In genomic region chr5:124446301-124446881, GRCm38 (mm10) we compare ENCODE assay signal across 8 mouse cellular contexts. TPM values are rescaled to one million over a fixed set of nuclear protein-coding genes. Genes with fewer than 3 reads are reported as not detected.
DNase-seq lines count a peak whose midpoint lies in the region; ATAC-seq and TF ChIP-seq lines count a peak whose summit lies in the region.

No protein-coding gene starts in this region.

- intact Hi-C loops in gastrocnemius, adult 2 months (cut with DNase I) = no loop called here

- H3K27ac ChIP-seq in gastrocnemius, adult 2 months = peak overlapping the region; percentile 93
- no peak overlapping the region; the same call in 1 of the 2 replicates for H3K27ac ChIP-seq in hindbrain, embryonic 16.5 days (ENCODE audit: low read depth, low read length)
- peak overlapping the region; percentile 95 for H3K27ac ChIP-seq in liver, embryonic 13.5 days

- H3K4me2 ChIP-seq in hindbrain, embryonic 16.5 days (ENCODE audit: low read length) = peak overlapping the region; percentile 90
- H3K4me2 ChIP-seq in liver, embryonic 13.5 days = peak overlapping the region; percentile 99

- ATAC-seq in hindbrain, embryonic 16.5 days = 0 out of 2 replicates have a peak, but pooled peaks have one; percentile 17
- peak; percentile 80 for ATAC-seq in liver, embryonic 13.5 days (ENCODE audit: low read depth)

- peak overlapping the region; percentile 99 for H3K9ac ChIP-seq in hindbrain, embryonic 16.5 days (ENCODE audit: low read depth, low read length)
- peak overlapping the region; percentile 96 for H3K9ac ChIP-seq in liver, embryonic 13.5 days

- no peaks in the 10 kb centered on the region for H3K9me3 ChIP-seq in hindbrain, embryonic 16.5 days (ENCODE audit: control insufficient read depth, low read length)
- no peaks in the 10 kb centered on the region for H3K9me3 ChIP-seq in liver, embryonic 13.5 days (replicated peaks)

- TF ChIP-seq CTCF in gastrocnemius, adult 2 months (IDR thresholded peaks at IDR 0.05) = no peak

- peak; percentile 86 for DNase-seq in NIH3T3 (ENCODE audit: low read depth)
- peak; percentile 60 for DNase-seq in cerebellum, adult 9-10 months
- DNase-seq in gastrocnemius, adult 2 months = peak; percentile 86
- peak; percentile 82 for DNase-seq in liver, embryonic 13.5 days
- DNase-seq in naive thymus-derived CD4-positive, alpha-beta T cell, adult 2 months (ENCODE audit: low read depth) = peak; percentile 25
- DNase-seq in urinary bladder, adult 2 months (ENCODE audit: low spot score) = peak; percentile 60
- DNase-seq in B cell, adult 2 months = no peak

- peaks cover 23% of the 10 kb centered on the region for H3K36me3 ChIP-seq in hindbrain, embryonic 16.5 days (ENCODE audit: control insufficient read depth, insufficient read depth, low read length)
- peaks cover 55% of the 10 kb centered on the region for H3K36me3 ChIP-seq in liver, embryonic 13.5 days

- no peaks in the 10 kb centered on the region for H3K27me3 ChIP-seq in hindbrain, embryonic 16.5 days (replicated peaks; ENCODE audit: control insufficient read depth, insufficient read depth, low read length)
- H3K27me3 ChIP-seq in liver, embryonic 13.5 days = no peaks in the 10 kb centered on the region

- H3K4me1 ChIP-seq in hindbrain, embryonic 16.5 days (ENCODE audit: control insufficient read depth, insufficient read depth, low read depth, low read length) = peaks cover 19% of the 10 kb centered on the region
- peaks cover 92% of the 10 kb centered on the region for H3K4me1 ChIP-seq in liver, embryonic 13.5 days (replicated peaks)

- H3K4me3 ChIP-seq in gastrocnemius, adult 2 months = peak overlapping the region; percentile 92
- H3K4me3 ChIP-seq in hindbrain, embryonic 16.5 days (ENCODE audit: low read length) = peak overlapping the region; percentile 60
- H3K4me3 ChIP-seq in liver, embryonic 13.5 days (replicated peaks) = peak overlapping the region; percentile 95

- WGBS in hindbrain, embryonic 16.5 days = 3% methylated on average over 15 of the region's 15 CpGs
- under 1% methylated on average over 15 of the region's 15 CpGs for WGBS in liver, embryonic 13.5 days (ENCODE audit: insufficient replicate concordance)

RNA-seq across cellular contexts. Expression of gene Kmt5a, which starts 6.7 kb away (rescaled TPM):
- 100 to 1,000 TPM; 178 to 229 TPM for total RNA-seq in gastrocnemius, adult 2 months (2021)
- polyA plus RNA-seq in hindbrain, embryonic 16.5 days (2015; fragmentation: Nextera tagmentation; extraction: Ambion mirVana) = 12.0 and 14.6 TPM in 2 replicates
- 45.4 and 58.4 TPM in 2 replicates for polyA plus RNA-seq in liver, embryonic 13.5 days (2015; fragmentation: Nextera tagmentation; extraction: Ambion mirVana)
- 53.7 and 62.0 TPM in 2 replicates for polyA plus RNA-seq in urinary bladder, adult 2 months (2012; rRNA removed)

RNA-seq across cellular contexts. Expression of gene Sbno1, which starts 20.6 kb away (rescaled TPM):
- total RNA-seq in gastrocnemius, adult 2 months (2021) = 10 to 100 TPM; 43.2 to 49.2 TPM
- polyA plus RNA-seq in hindbrain, embryonic 16.5 days (2015; fragmentation: Nextera tagmentation; extraction: Ambion mirVana) = 83.6 and 84.3 TPM in 2 replicates
- polyA plus RNA-seq in liver, embryonic 13.5 days (2015; fragmentation: Nextera tagmentation; extraction: Ambion mirVana) = 50.7 and 64.9 TPM in 2 replicates
- polyA plus RNA-seq in urinary bladder, adult 2 months (2012; rRNA removed) = 30.6 and 35.2 TPM in 2 replicates

RNA-seq across cellular contexts. Expression of gene Rilpl2, which starts 31.8 kb away (rescaled TPM):
- total RNA-seq in gastrocnemius, adult 2 months (2021) = 1 to 10 TPM; 4.6 to 4.7 TPM
- polyA plus RNA-seq in hindbrain, embryonic 16.5 days (2015; fragmentation: Nextera tagmentation; extraction: Ambion mirVana) = 28.5 and 31.8 TPM in 2 replicates
- 9.9 and 10.3 TPM in 2 replicates for polyA plus RNA-seq in liver, embryonic 13.5 days (2015; fragmentation: Nextera tagmentation; extraction: Ambion mirVana)
- 18.7 and 20.3 TPM in 2 replicates for polyA plus RNA-seq in urinary bladder, adult 2 months (2012; rRNA removed)

RNA-seq across cellular contexts. Expression of gene Snrnp35, which starts 36.5 kb away (rescaled TPM):
- 10 to 100 TPM; 27.7 to 33.1 TPM for total RNA-seq in gastrocnemius, adult 2 months (2021)
- 19.6 and 21.9 TPM in 2 replicates for polyA plus RNA-seq in hindbrain, embryonic 16.5 days (2015; fragmentation: Nextera tagmentation; extraction: Ambion mirVana)
- 14.6 and 15.0 TPM in 2 replicates for polyA plus RNA-seq in liver, embryonic 13.5 days (2015; fragmentation: Nextera tagmentation; extraction: Ambion mirVana)
- polyA plus RNA-seq in urinary bladder, adult 2 months (2012; rRNA removed) = 7.2 and 8.8 TPM in 2 replicates

Comparison
In these comparisons a context has a peak if more than half of its experiments do, and no peak if none do; other contexts are left out.
1. DNase-seq: peak in NIH3T3 (single experiment), cerebellum, adult 9-10 months (single experiment), gastrocnemius, adult 2 months (single experiment), liver, embryonic 13.5 days (single experiment), naive thymus-derived CD4-positive, alpha-beta T cell, adult 2 months (single experiment) and urinary bladder, adult 2 months (single experiment); none in B cell, adult 2 months (0 of 2).
2. Peak in every context shown above with its lines, with median percentiles within 50 percentile points of each other: H3K4me3 ChIP-seq.